Mouse (Mus musculus) small intestine, adult 2 months (tissue): Measurements from ENCODE around the gene Smyd4.

Experiments
- CTCF ChIP-seq: fragments of 200-500 bp; IDR thresholded peaks from 2 replicates; pipeline ENCODE4 v1.5.1; 2012; ENCODE audit warnings: low read depth, mild to moderate bottlenecking, control low read depth, inconsistent platforms, low read length, moderate library complexity, mixed read lengths; ENCODE audit not compliant: insufficient replicate concordance, insufficient read length; ENCODE audit errors: extremely low read depth
- POLR2A ChIP-seq: fragments of 200-500 bp; IDR thresholded peaks from 2 replicates; pipeline ENCODE4 v1.6.1; 2012; ENCODE audit warnings: low read depth, mild to moderate bottlenecking, control low read depth, inconsistent platforms, low read length, moderate library complexity

- TF ChIP-seq POLR2A (no peak), CTCF (no peak)
These were observed 29.0 kb upstream of the Smyd4 start for GRCm38 (mm10) chr11:75319246-75319645.
